Mouse (Mus musculus) megakaryocyte-erythroid progenitor cell, adult 5-6 weeks (primary cell): ENCODE data around the gene Sgk1. TPM values are rescaled to one million over a fixed set of nuclear protein-coding genes. Genes with fewer than 3 reads are reported as not detected.

ENCODE experiments used
- ATAC-seq: replicated peaks from 2 replicates; pipeline ENCODE4 v1.8.0; 2016; ENCODE audit warnings: mild to moderate bottlenecking, inconsistent platforms; ENCODE audit not compliant: severe bottlenecking, poor library complexity, low FRiP score, low TSS enrichment
- total RNA-seq, 2 experiments: library from RNA; stranded (forward) in 1 of 2; stranded (reverse) in 1 of 2; fragments of 200-1000, 215-1000 nt in 1 of 2; fragments of >200 nt in 1 of 2; fragmentation: Nextera tagmentation in 1 of 2; gene quantifications; 2 replicates each; pipeline ENCODE4 v1.2.3; 2014 to 2017

Gene Sgk1
- total RNA-seq (2014; fragmentation: Nextera tagmentation) (1.1 and 9.7 TPM in 2 replicates), total RNA-seq (2017) (5.5 and 8.1 TPM in 2 replicates)

- ATAC-seq = no peak
Observed at GRCm38 (mm10) chr10:21882184-21883081, at the start of gene Sgk1. TSS of gene Sgk1 (plus strand) at chr10:21882184.

GRCm38 (mm10) chr10:21832282-21832681 is 49.7 kb upstream of the Sgk1 start:
- ATAC-seq = no peak

GRCm38 (mm10) chr10:21833757-21834156 is 48.2 kb upstream of the Sgk1 start:
- no peak for ATAC-seq

GRCm38 (mm10) chr10:21835077-21835476 is 46.9 kb upstream of the Sgk1 start:
- ATAC-seq = no peak

GRCm38 (mm10) chr10:21839248-21840155 is 42.5 kb upstream of the Sgk1 start:
- peak; percentile 89 for ATAC-seq

- ATAC-seq = no peak
Observed at GRCm38 (mm10) chr10:21843326-21843725, 38.7 kb upstream of the Sgk1 start.

- ATAC-seq = no peak
Observed at GRCm38 (mm10) chr10:21843861-21844260, 38.1 kb upstream of the Sgk1 start.

GRCm38 (mm10) chr10:21844391-21844790 is 37.6 kb upstream of the Sgk1 start:
- ATAC-seq = no peak

GRCm38 (mm10) chr10:21845601-21846282 is 36.2 kb upstream of the Sgk1 start:
- no peak for ATAC-seq

GRCm38 (mm10) chr10:21846366-21846765 is 35.6 kb upstream of the Sgk1 start:
- no peak for ATAC-seq

- ATAC-seq = no peak
Observed at GRCm38 (mm10) chr10:21847026-21847820, 34.8 kb upstream of the Sgk1 start.

- ATAC-seq = no peak
Observed at GRCm38 (mm10) chr10:21847931-21848670, 33.9 kb upstream of the Sgk1 start.

- no peak for ATAC-seq
Observed at GRCm38 (mm10) chr10:21849251-21849650, 32.7 kb upstream of the Sgk1 start.

GRCm38 (mm10) chr10:21850330-21850729 is 31.7 kb upstream of the Sgk1 start:
- no peak for ATAC-seq

GRCm38 (mm10) chr10:21853122-21853521 is 28.9 kb upstream of the Sgk1 start:
- no peak for ATAC-seq

- no peak for ATAC-seq
Observed at GRCm38 (mm10) chr10:21853566-21854328, 28.2 kb upstream of the Sgk1 start.

- ATAC-seq = peak; percentile 70; the same call in 1 of the 2 replicates
Observed at GRCm38 (mm10) chr10:21855338-21855737, 26.6 kb upstream of the Sgk1 start.
